Mouse (Mus musculus): ENCODE data around the gene Snapc3. TPM values are rescaled to one million over a fixed set of nuclear protein-coding genes. Genes with fewer than 3 reads are reported as not detected.

Snapc3 gene
- total and polyA plus RNA-seq, 3 experiments = 12.0 to 15.7 (median 15.5) TPM

DNA sequence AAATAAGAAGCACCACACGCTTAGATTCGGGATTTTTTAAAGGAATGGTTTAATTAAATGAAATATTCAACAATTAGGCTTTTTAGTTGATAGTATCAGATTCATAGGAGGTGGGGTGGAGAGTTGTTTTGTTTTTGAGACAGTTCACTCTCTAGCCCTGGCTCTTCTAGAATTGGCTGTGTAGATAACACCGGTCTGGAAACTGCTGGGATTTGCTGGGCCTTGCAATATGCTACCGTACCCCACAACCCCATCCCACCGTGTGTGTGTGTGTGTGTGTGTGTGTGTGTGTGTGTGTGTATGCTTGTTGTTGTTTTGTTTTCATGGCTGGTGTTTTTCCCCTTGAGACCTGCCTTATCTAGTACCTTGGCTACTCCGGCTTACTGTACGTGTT lies 83.5 kb downstream of the Snapc3 start:
- TF ChIP-seq EP300 (IDR thresholded peaks at IDR 0.05; ENCODE audit: insufficient read depth, low read depth, low read length) (no peak), POLR2A (IDR thresholded peaks at IDR 0.05; ENCODE audit: insufficient read depth, low read depth, low read length) (no peak), CTCF (IDR thresholded peaks at IDR 0.05) (no peak)
- H3K36me3 ChIP-seq (ENCODE audit: control insufficient read depth, insufficient read depth, low read length) = no peaks in the 10 kb centered on the region

DNA sequence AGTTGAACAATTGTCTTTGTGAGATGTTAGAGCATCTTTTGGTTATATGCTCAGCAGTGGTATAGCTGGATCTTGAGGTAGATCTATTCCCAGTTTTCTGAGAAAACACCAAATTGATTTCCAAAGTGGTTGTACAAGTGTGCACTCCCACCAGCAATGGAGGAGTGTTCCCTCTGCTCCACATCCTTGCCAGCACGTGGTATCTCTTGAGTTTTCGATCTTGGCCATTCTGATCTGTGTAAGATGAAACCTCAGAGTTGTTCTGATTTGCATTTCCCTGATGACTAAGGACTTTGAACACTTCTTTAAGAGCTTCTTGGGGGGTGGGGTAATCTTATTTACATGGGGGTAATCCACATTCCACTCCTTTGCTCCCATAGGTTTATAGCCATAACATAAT lies 92.1 kb downstream of the Snapc3 start:
- H3K27ac ChIP-seq = no peak overlapping the region

More for the DNA sequence above, 83.5 kb downstream of the Snapc3 start:
- no peaks in the 10 kb centered on the region; the same call in 1 of the 2 replicates for H3K4me1 ChIP-seq (ENCODE audit: control insufficient read depth, insufficient read depth, low read length)
- DNase-seq = no peak
- H3K79me2 ChIP-seq (replicated peaks; ENCODE audit: control insufficient read depth, insufficient read depth, low read length) = no peaks in the 10 kb centered on the region
- 41% methylated on average over 7 of the region's 7 CpGs for WGBS
- no peak overlapping the region for H3K4me3 ChIP-seq
- intact Hi-C loops (cut with DNase I) = no loop called here
- H3K9ac ChIP-seq (ENCODE audit: low read depth, low read length) = no peak overlapping the region
- H3K27me3 ChIP-seq (ENCODE audit: control insufficient read depth, insufficient read depth, low read length) = no peaks in the 10 kb centered on the region; the same call in 1 of the 2 replicates
- H3K27ac ChIP-seq = no peak overlapping the region

GRCm38 (mm10) chr4:83511083-83511482 lies 93.6 kb downstream of the Snapc3 start:
- H3K27ac ChIP-seq = no peak overlapping the region
- H3K4me1 ChIP-seq (ENCODE audit: control insufficient read depth, insufficient read depth, low read length) = no peaks in the 10 kb centered on the region
- H3K9ac ChIP-seq (ENCODE audit: low read depth, low read length) = no peak overlapping the region
- intact Hi-C loops (cut with DNase I) = no loop called here
- no peak overlapping the region for H3K4me3 ChIP-seq
- no peaks in the 10 kb centered on the region for H3K79me2 ChIP-seq (replicated peaks; ENCODE audit: control insufficient read depth, insufficient read depth, low read length)
- WGBS = 56% methylated on average over 8 of the region's 8 CpGs
- TF ChIP-seq EP300 (IDR thresholded peaks at IDR 0.05; ENCODE audit: insufficient read depth, low read depth, low read length) (no peak), CTCF (IDR thresholded peaks at IDR 0.05) (no peak), POLR2A (IDR thresholded peaks at IDR 0.05; ENCODE audit: insufficient read depth, low read depth, low read length) (no peak)
- no peaks in the 10 kb centered on the region for H3K36me3 ChIP-seq (ENCODE audit: control insufficient read depth, insufficient read depth, low read length)
- DNase-seq = no peak
- no peaks in the 10 kb centered on the region for H3K27me3 ChIP-seq (ENCODE audit: control insufficient read depth, insufficient read depth, low read length)

More for the DNA sequence above, 92.1 kb downstream of the Snapc3 start:
- Histone ChIP-seq H3K4me3 (no peak overlapping the region), H3K79me2 (replicated peaks; ENCODE audit: control insufficient read depth, insufficient read depth, low read length) (no peaks in the 10 kb centered on the region), H3K9ac (ENCODE audit: low read depth, low read length) (no peak overlapping the region), H3K36me3 (ENCODE audit: control insufficient read depth, insufficient read depth, low read length) (no peaks in the 10 kb centered on the region), H3K4me1 (ENCODE audit: control insufficient read depth, insufficient read depth, low read length) (no peaks in the 10 kb centered on the region), H3K27me3 (ENCODE audit: control insufficient read depth, insufficient read depth, low read length) (no peaks in the 10 kb centered on the region)
- 49% methylated on average over 2 of the region's 2 CpGs for WGBS
- no peak for TF ChIP-seq EP300 (IDR thresholded peaks at IDR 0.05; ENCODE audit: insufficient read depth, low read depth, low read length)
- no peak for TF ChIP-seq POLR2A (IDR thresholded peaks at IDR 0.05; ENCODE audit: insufficient read depth, low read depth, low read length)
- TF ChIP-seq CTCF (IDR thresholded peaks at IDR 0.05) = no peak
- intact Hi-C loops (cut with DNase I) = no loop called here
- no peak for DNase-seq

GRCm38 (mm10) chr4:83512217-83512616 lies 94.7 kb downstream of the Snapc3 start:
- no peaks in the 10 kb centered on the region for H3K79me2 ChIP-seq (replicated peaks; ENCODE audit: control insufficient read depth, insufficient read depth, low read length)
- H3K9ac ChIP-seq (ENCODE audit: low read depth, low read length) = no peak overlapping the region
- TF ChIP-seq CTCF (IDR thresholded peaks at IDR 0.05) = no peak
- TF ChIP-seq EP300 (IDR thresholded peaks at IDR 0.05; ENCODE audit: insufficient read depth, low read depth, low read length) = no peak
- intact Hi-C loops (cut with DNase I) = no loop called here
- WGBS = 64% methylated on average over 3 of the region's 3 CpGs
- H3K4me3 ChIP-seq = no peak overlapping the region
- no peaks in the 10 kb centered on the region for H3K27me3 ChIP-seq (ENCODE audit: control insufficient read depth, insufficient read depth, low read length)
- no peaks in the 10 kb centered on the region for H3K36me3 ChIP-seq (ENCODE audit: control insufficient read depth, insufficient read depth, low read length)
- no peaks in the 10 kb centered on the region for H3K4me1 ChIP-seq (ENCODE audit: control insufficient read depth, insufficient read depth, low read length)
- H3K27ac ChIP-seq = no peak overlapping the region
- DNase-seq = no peak

DNA sequence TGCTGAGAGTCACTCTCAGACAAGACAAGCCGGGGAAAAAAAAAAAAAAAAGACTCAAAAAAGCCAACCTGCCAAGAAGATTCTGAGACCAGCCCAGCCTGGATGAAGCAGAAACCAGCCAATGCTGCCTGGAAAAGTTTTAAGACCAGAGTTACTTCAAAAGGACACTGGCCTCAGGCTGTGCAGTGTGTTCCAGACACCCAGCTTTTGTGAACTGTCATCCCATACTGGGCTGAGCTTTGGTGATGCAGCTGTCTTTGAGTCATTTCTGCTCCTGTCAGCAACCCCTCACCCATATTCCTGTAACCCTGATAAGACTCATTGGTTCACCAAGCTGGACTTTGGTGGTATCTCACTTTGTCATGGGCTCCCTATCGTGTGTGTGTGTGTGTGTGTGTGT lies 95.1 kb downstream of the Snapc3 start:
- Histone ChIP-seq H3K79me2 (replicated peaks; ENCODE audit: control insufficient read depth, insufficient read depth, low read length) (no peaks in the 10 kb centered on the region), H3K9ac (ENCODE audit: low read depth, low read length) (no peak overlapping the region), H3K27ac (no peak overlapping the region), H3K27me3 (ENCODE audit: control insufficient read depth, insufficient read depth, low read length) (no peaks in the 10 kb centered on the region), H3K4me1 (ENCODE audit: control insufficient read depth, insufficient read depth, low read length) (no peaks in the 10 kb centered on the region), H3K4me3 (no peak overlapping the region), H3K36me3 (ENCODE audit: control insufficient read depth, insufficient read depth, low read length) (no peaks in the 10 kb centered on the region)
- intact Hi-C loops (cut with DNase I) = no loop called here
- no peak for DNase-seq
- TF ChIP-seq EP300 (IDR thresholded peaks at IDR 0.05; ENCODE audit: insufficient read depth, low read depth, low read length) (no peak), CTCF (IDR thresholded peaks at IDR 0.05) (no peak), POLR2A (IDR thresholded peaks at IDR 0.05; ENCODE audit: insufficient read depth, low read depth, low read length) (no peak)
- 50% methylated on average over 2 of the region's 2 CpGs for WGBS

DNA sequence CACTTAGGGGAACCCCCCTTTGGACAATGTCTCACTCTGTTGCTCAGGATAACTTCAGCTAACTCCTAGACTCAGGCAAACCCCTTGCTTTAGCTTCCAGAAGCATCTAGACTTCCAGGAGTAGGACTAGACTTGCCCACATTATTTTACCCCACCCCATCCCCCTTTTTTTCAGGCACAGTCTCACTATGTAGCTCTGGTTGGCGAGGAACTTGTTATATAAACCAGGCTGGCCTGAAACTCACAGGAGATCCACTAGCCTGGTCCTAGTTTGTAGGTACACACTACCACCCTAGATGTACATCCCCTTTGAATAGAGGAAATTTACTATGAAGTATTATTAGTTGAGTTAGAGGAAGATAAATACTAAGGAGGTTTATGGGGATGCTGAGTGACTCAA lies 96.7 kb downstream of the Snapc3 start:
- 77% methylated on average over 1 of the region's 1 CpGs for WGBS

More for the DNA sequence above, 96.7 kb downstream of the Snapc3 start:
- no peak for DNase-seq
- Histone ChIP-seq H3K79me2 (replicated peaks; ENCODE audit: control insufficient read depth, insufficient read depth, low read length) (no peaks in the 10 kb centered on the region), H3K36me3 (ENCODE audit: control insufficient read depth, insufficient read depth, low read length) (no peaks in the 10 kb centered on the region), H3K4me1 (ENCODE audit: control insufficient read depth, insufficient read depth, low read length) (no peaks in the 10 kb centered on the region), H3K9ac (ENCODE audit: low read depth, low read length) (no peak overlapping the region), H3K27ac (no peak overlapping the region), H3K27me3 (ENCODE audit: control insufficient read depth, insufficient read depth, low read length) (no peaks in the 10 kb centered on the region), H3K4me3 (no peak overlapping the region)
- intact Hi-C loops (cut with DNase I) = no loop called here
- TF ChIP-seq POLR2A (IDR thresholded peaks at IDR 0.05; ENCODE audit: insufficient read depth, low read depth, low read length) = no peak
- no peak for TF ChIP-seq CTCF (IDR thresholded peaks at IDR 0.05)
- TF ChIP-seq EP300 (IDR thresholded peaks at IDR 0.05; ENCODE audit: insufficient read depth, low read depth, low read length) = no peak
